Mouse (Mus musculus) G1E (cell line): ENCODE data around the gene Ubap2l.

Experiments used
- CTCF ChIP-seq: IDR thresholded peaks from 2 replicates; pipeline ENCODE4 v1.5.1; 2012; ENCODE audit warnings: low read depth, low read length, inconsistent platforms, mixed read lengths
- GATA1 ChIP-seq: IDR thresholded peaks from 2 replicates; pipeline ENCODE4 v1.6.1; 2012; ENCODE audit warnings: borderline replicate concordance, low read length, inconsistent platforms, mixed read lengths
- POLR2AphosphoS5 ChIP-seq: IDR thresholded peaks from 2 replicates; pipeline ENCODE4 v1.6.1; 2012; ENCODE audit warnings: low read depth, low read length, inconsistent platforms; ENCODE audit not compliant: insufficient replicate concordance

- TF ChIP-seq GATA1: no peak
- TF ChIP-seq CTCF: no peak
- no peak for TF ChIP-seq POLR2AphosphoS5
Measured at GRCm38 (mm10) chr3:90080498-90080863, 28.1 kb upstream of the Ubap2l start.
